Mouse (Mus musculus): ENCODE measurements around the gene Bspry. TPM values are rescaled to one million over a fixed set of nuclear protein-coding genes. Genes with fewer than 3 reads are reported as not detected.

Bspry gene
- total RNA-seq, 1 experiment from 2014 or later, result 1.2 TPM

DNA sequence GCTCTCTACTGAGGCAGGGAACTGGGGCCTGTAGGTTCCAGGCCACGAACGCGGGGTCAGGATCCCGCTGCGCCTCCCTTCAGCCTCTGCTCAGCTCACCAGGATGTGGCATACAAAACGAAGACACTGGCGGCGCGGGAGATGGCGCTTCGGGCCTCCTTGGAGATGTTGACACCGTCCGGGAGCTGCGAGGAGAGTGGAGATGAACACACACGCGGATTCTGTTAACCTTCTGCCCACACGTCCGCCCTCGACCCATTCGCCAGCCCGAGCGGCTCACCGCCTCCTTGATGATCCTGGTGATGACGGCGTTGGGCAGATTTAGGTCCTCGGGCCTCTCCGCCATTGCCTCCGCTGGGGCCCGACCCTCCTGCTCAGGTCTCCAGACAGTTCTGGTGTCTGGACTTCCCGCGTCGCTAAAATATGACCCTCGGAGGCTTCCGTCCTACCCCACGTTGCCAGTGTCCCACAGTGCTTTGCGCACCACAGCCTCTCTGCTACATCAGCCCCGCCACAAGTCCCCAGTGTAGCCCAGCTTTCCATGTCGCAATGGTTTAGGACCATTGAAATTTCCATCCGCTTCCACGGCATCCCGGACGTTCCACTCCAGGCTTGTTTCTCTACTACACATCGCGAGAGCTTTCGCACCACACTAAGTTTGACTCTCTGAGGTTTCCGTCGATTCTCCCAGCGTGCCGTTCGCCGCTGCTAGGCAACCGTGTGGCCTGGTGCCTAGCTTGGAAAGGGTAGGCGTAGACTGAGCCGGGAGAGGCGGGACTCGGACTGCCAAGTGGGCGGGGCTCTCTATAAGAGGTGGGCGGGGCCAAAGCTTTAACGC lies 45.0 kb downstream of the Bspry start, which contains the start of the genes Pole3 and 4933430I17Rik:
TSS of gene Pole3 (minus strand) at position 418 of the 838 bp plus-strand sequence.
TSS of gene 4933430I17Rik (plus strand) at position 719 of the 838 bp plus-strand sequence.
- ATAC-seq (replicated peaks in 1 of 2; ENCODE audit: insufficient read depth in 1 of 2, low FRiP score in 2 of 2, low TSS enrichment in 1 of 2, low read depth in 1 of 2, poor library complexity in 2 of 2, severe bottlenecking in 2 of 2), result peak; percentile 96

DNA sequence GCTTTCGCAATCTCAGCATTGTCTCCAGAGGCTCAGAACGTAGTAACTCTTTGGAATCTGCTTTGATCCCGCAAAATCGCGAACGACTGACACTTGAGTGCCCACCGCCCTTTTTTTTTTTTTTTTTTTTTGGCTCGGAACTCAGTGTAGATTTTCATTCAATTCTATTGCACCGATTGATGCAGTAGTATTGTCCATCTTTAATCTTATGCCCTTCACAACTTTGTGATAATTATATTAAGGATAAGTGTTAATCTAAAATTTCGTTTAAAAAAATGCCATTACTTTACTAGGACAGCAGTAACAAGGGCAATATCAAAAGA lies 45.6 kb downstream of the Bspry start:
- no peak for ATAC-seq (replicated peaks in 1 of 2; ENCODE audit: insufficient read depth in 1 of 2, low FRiP score in 2 of 2, low TSS enrichment in 1 of 2, low read depth in 1 of 2, poor library complexity in 2 of 2, severe bottlenecking in 2 of 2)

DNA sequence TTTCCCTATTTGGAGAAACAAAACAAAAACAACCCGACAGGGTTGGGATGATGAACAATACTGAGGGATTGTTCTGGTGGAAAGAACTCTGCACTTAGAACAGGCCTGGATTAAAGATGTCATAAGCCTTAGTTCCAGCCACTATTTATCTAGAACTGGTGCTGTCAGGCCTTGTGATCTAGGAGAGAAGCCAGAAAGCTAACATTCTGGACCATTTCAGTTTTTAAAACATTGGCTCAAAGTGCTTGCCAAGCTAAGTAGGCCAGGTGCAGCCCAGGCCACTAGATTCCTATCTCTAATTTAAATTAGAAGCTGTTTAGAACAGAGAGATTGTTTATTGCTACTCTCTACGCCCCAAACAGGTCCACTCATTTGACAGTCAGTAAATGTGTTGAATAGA lies 46.4 kb downstream of the Bspry start:
- no peak for ATAC-seq (replicated peaks in 1 of 2; ENCODE audit: insufficient read depth in 1 of 2, low FRiP score in 2 of 2, low TSS enrichment in 1 of 2, low read depth in 1 of 2, poor library complexity in 2 of 2, severe bottlenecking in 2 of 2)

DNA sequence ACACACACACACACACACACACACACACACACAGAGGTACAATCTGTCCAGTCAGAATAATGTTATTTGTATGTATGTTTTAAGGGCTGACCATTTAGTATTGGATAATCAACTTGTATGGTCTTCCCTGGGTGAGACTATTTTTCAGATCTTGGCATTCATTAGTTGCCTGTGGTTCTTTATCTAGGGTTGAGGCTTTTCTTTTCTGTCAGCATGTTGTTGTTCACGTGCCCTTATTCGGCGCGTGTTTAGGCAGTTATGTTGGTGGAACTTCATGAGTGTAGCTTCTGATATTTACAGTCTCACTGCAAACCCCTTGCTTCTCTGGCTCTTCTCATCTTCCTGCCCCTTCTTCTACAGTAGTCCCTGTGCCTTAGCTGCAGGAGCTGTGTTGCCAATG lies 47.8 kb downstream of the Bspry start:
- no peak for ATAC-seq (replicated peaks in 1 of 2; ENCODE audit: insufficient read depth in 1 of 2, low FRiP score in 2 of 2, low TSS enrichment in 1 of 2, low read depth in 1 of 2, poor library complexity in 2 of 2, severe bottlenecking in 2 of 2)

DNA sequence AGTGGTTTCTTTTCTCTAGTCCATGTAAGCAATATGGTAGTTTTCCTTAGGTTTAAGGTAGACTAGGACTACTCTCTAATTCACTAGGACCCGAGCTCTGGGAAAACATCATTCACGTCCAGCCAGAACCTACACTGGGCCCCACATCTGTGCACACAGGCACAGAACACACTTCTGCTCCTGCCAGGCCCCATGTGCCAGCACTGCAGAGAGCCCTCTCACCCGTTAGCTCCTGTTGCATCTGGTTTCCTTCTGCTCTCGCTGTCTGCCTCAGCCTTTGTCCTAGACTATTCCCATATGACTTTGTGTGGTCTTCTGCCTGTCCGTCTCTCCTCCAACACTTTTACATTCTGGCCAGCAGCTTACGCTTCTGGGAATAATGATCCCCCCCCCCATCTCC lies 53.9 kb downstream of the Bspry start:
- ATAC-seq (replicated peaks in 1 of 2; ENCODE audit: insufficient read depth in 1 of 2, low FRiP score in 2 of 2, low TSS enrichment in 1 of 2, low read depth in 1 of 2, poor library complexity in 2 of 2, severe bottlenecking in 2 of 2), result no peak

DNA sequence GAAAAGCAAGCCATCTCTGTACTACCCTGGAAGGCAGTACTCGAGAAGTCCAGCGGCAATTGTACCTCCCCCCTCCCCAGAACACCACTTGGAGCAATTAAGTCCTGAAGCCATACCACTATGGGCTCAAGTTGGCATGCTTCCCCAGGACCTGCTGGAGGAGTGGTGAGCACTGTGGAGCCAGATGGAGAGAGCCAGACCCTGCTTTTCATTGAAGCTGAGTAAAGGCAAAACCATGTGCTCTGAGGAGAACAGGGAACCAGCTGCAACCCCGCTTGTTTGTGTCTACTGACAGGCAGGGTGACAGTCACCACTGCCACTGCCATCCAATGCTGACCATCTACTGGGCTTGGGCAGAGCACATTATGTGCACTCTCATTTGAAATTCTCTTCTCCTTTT lies 61.9 kb downstream of the Bspry start:
- ATAC-seq (replicated peaks in 1 of 2; ENCODE audit: insufficient read depth in 1 of 2, low FRiP score in 2 of 2, low TSS enrichment in 1 of 2, low read depth in 1 of 2, poor library complexity in 2 of 2, severe bottlenecking in 2 of 2), result no peak

DNA sequence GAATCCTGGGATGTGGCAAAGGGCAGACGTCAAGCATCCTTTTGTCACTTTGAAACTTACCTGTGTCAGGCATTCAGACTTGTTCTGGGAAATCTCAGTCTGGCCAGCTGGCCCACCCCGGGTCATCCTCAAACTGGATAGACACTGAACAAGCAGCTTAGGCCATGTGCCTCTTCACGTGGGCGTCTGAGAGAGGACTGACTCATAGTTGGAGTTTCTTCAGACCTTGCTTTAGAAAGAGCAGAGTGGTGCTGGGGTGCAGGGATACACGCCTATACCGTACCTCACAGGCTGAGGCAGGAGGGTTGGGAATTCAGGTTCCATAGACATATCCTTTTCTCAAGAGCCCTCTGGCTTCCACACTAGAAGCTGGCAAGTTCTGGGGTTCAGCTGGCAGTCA lies 63.9 kb downstream of the Bspry start:
- no peak for ATAC-seq (replicated peaks in 1 of 2; ENCODE audit: insufficient read depth in 1 of 2, low FRiP score in 2 of 2, low TSS enrichment in 1 of 2, low read depth in 1 of 2, poor library complexity in 2 of 2, severe bottlenecking in 2 of 2)

DNA sequence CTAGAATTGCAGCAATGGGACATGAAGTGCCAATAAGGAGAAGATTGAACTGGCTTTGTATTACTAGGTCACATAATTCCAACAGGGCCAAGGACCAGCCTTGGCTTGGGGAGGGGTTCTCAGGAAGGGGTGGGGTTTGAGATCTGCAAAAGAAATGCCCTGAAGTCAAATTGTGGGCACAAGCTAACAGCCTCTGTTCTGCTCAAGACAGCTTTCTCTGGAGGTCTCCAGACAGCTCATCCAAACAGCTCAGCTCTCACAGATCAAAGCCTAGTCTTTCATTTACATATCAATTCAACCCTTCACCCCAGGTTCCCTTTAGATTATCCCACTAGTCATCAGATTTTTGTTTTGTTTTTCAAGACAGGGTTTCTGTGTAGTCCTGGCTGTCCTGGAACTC lies 64.9 kb downstream of the Bspry start:
- ATAC-seq (replicated peaks in 1 of 2; ENCODE audit: insufficient read depth in 1 of 2, low FRiP score in 2 of 2, low TSS enrichment in 1 of 2, low read depth in 1 of 2, poor library complexity in 2 of 2, severe bottlenecking in 2 of 2), result no peak

Other genes starting within 250 kb of the Bspry start
- gene Zfp37, start 249.0 kb upstream of the Bspry start, total RNA-seq (2017), result 0.15 and 1.8 TPM in 2 replicates
- gene Slc31a2, start 217.5 kb upstream of the Bspry start, total RNA-seq (2017), result 11.0 and 18.4 TPM in 2 replicates
- 51.0 and 68.2 TPM in 2 replicates for gene Fkbp15, start 119.5 kb upstream of the Bspry start, total RNA-seq (2017)
- 11.9 and 14.7 TPM in 2 replicates for gene Slc31a1, start 119.3 kb upstream of the Bspry start, total RNA-seq (2017)
- gene Cdc26, start 71.4 kb upstream of the Bspry start, total RNA-seq (2017), result 106 and 205 TPM in 2 replicates
- 18.6 and 19.6 TPM in 2 replicates for gene Prpf4, start 71.3 kb upstream of the Bspry start, total RNA-seq (2017)
- gene Rnf183, start 44.8 kb upstream of the Bspry start, total RNA-seq (2017), result not detected in 2 replicates
- 4.0 and 5.8 TPM in 2 replicates for gene Wdr31, start 9.2 kb upstream of the Bspry start, total RNA-seq (2017)
- gene Hdhd3, start 23.4 kb downstream of the Bspry start, total RNA-seq (2017), result 3.1 and 3.3 TPM in 2 replicates
- 28.8 and 35.6 TPM in 2 replicates for gene Alad, start 39.9 kb downstream of the Bspry start, total RNA-seq (2017)
- 72.7 and 78.2 TPM in 2 replicates for gene Pole3, start 45.0 kb downstream of the Bspry start, total RNA-seq (2017)
- not detected in 2 replicates for gene 4933430I17Rik, start 45.3 kb downstream of the Bspry start, total RNA-seq (2017)
- 23.5 and 23.7 TPM in 2 replicates for gene Rgs3, start 79.8 kb downstream of the Bspry start, total RNA-seq (2017)